Mouse (Mus musculus) frontal cortex, postnatal 10 days (tissue): Measurements from ENCODE around the gene Lyzl4.

Experiments
- DNase-seq, 2 experiments: peaks; one replicate each; pipeline ENCODE4 v3.0.0; 2022; ENCODE audit warnings: low spot score in 2 of 2, mixed read lengths in 1 of 2

The Lyzl4 gene

DNA sequence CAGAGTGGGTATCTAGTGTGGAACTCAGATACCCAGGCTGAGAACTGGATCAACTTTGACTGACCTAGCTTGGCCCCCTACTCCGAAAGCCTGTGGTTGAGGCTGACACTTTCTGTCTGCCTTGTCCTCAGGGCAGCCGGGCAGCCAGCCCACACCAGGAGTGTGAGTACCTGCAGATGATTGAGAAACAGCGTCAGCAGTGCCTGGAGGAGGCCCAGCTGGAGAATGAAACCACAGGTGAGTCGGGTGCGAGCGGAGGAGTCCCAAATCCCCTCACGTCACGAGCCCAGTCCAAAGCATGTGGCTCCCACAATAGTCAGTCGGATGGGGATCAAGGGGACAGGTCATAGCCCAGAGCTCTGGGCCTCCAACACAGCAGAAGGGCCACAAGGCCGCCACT, 11.8 kb upstream of the Lyzl4 start:
- no peak for DNase-seq

DNA sequence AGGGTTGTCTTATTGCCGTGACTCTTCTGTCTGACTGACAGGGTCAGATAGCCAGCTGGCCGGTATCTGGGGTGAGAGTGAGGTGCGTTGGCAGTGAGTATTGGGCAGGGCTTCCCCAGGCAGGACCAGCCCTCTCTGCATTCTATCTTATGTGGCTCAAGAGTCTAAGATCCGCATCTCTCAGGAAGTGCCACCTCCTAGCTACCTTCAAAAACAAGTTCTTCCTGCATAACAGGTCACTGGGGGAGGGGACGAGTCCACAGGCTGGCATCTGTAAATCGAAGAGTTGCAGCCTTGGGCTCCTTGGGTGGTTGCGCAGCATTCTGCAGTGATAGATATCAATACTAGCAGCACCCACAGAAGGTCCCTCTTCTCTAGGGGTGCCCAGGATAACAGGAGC, 5.1 kb upstream of the Lyzl4 start:
- DNase-seq = no peak

- DNase-seq = no peak
Observed at GRCm38 (mm10) chr9:121644855-121645254, 3.0 kb upstream of the Lyzl4 start.

- peak; percentile 76 to 81 for DNase-seq
Observed at GRCm38 (mm10) chr9:121642401-121643181, 695 bp upstream of the Lyzl4 start, which contains the start of gene Vipr1. Gene Vipr1, plus strand, starts transcription at chr9:121642716.

GRCm38 (mm10) chr9:121641235-121641915, 521 bp downstream of the Lyzl4 start:
- DNase-seq = no peak

DNA sequence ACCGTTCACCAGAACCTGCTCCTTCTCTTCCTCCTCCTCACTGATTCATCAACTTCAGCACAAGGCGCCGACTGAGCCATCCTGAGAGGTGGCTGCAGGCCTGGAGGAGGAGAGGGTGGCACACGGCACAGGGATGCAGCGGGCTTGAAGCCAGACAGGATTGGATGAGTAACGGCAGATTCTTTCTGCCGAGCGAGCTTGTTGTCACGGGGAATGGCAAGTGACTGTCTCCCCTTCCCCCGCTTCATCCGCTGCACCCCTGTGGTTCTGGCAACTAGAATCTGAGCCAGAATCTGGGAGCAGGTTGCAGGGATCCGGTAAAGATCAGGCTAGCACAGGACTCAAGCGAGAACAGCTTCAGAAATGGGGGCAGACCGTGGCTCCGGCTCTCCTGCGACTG, 2.1 kb downstream of the Lyzl4 start:
- DNase-seq = no peak

DNA sequence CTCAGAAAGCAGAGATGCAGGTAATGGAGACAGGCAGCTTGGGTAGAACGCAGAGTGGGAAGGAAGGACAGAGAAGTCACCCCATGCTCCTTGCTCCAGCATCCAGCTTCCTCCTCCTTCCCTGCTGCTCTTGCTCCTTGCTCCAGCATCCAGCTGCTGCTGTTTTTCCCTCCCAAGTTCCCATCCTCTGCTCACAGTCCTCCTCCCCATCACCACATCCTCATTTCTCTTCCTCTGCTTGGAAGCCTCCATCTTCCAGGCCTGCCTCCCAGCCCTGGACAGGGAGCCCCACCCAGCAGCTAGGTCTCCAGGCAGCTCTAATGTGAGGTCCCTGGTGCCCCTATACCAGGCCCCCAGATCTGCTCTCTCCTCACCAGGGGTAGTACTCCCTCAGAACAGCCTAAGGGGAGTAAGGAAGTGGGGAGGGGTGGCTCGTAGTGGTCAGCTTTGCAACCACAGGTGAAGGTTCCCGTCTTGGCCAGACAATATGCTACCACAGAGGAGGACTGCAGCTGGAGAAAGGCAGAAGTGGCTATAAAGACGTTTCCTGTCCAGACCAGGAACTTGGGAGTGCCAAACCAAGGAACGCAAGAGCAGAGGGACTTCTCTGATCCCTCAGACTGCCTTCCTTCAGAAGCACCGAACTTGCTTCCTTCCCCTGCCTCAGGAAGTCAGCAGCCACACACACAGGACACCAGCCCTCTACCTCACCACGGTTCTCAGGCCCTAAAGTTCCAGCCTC, 5.9 kb downstream of the Lyzl4 start:
- DNase-seq = no peak

DNA sequence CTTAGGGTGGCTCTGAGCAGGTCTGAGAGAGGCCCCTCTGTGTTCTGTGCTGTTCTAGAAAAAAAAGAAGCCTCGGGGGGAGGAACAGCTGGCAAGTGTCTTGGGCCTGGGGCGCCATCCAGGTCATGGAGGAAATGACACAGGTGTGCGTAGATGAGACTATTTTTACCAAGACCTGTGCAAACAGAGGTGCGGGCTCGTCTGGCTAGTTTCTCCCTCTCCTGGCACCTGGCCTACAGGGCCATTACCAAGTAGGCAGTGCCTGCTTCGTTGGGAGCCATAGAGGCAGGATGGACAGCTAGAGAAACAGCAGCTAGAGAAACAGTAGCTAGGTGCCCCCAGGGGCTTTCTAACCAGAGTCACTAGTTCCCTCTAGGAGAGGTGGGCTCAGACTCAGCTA, 8.6 kb downstream of the Lyzl4 start:
- DNase-seq = no peak

GRCm38 (mm10) chr9:121632891-121633290, 9.0 kb downstream of the Lyzl4 start:
- no peak for DNase-seq

- DNase-seq = no peak
Observed at GRCm38 (mm10) chr9:121631946-121632345, 9.9 kb downstream of the Lyzl4 start.

- no peak for DNase-seq
Observed at GRCm38 (mm10) chr9:121630627-121631026, 11.3 kb downstream of the Lyzl4 start.

- no peak for DNase-seq
Observed at GRCm38 (mm10) chr9:121624920-121625319, 17.0 kb downstream of the Lyzl4 start.

DNA sequence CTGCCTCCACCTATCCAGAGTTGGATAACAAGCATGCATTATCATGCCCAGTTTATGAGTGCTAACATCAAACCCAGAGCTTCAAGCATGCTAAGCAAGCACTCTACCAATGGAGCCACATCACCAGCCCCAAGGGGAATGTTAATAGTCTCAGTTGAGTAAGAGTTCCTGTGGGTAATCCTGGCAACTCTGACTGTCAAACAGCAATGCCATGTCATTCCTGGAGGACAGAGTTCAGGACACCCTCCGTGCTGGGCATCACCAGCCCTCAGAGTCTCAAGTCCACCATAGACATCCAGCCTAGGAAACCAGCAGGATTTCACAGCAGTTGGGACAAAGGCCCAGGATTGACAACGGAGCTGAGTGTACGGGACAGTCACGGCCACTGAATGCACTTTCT, 18.7 kb downstream of the Lyzl4 start:
- DNase-seq = no peak

DNA sequence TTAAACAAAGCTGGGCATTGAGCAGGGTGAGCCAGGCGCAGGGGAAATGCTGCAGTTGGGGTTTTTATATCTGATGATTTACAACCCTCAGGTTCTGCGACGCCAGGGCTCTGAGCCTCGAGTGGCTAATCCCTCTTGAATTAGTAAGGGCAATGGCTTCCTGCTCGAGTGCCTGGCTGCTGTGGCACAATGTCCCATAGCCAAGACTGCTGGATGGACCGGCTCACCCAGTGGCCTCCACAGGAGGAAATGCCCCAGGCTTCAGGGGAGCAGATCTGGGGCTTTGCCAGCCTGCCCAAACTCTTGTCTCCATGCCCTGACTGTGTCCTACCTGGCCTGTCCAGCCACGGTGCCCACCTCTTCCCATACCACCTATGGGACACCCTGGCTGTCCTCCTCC, 22.5 kb downstream of the Lyzl4 start:
- no peak for DNase-seq

DNA sequence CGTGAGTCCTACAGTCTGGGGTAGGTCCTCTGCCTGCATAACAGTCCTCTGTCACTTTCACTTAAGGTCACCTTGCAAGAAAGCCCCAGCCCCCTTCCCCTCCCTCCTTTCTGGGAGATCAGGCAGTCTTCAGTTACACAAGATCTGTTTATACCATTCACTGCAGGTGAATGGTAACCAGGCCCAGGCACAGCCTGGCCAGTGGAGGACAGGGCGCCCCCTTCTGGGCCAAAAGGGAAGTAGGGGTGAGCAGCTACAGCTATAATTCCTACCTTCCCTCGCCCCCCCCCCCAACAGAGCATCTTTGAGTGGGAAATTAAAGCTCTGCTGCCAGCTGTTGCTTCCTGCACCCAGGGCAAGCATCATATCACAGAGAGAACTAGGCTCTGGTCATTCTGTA, 25.4 kb downstream of the Lyzl4 start:
- no peak for DNase-seq

DNA sequence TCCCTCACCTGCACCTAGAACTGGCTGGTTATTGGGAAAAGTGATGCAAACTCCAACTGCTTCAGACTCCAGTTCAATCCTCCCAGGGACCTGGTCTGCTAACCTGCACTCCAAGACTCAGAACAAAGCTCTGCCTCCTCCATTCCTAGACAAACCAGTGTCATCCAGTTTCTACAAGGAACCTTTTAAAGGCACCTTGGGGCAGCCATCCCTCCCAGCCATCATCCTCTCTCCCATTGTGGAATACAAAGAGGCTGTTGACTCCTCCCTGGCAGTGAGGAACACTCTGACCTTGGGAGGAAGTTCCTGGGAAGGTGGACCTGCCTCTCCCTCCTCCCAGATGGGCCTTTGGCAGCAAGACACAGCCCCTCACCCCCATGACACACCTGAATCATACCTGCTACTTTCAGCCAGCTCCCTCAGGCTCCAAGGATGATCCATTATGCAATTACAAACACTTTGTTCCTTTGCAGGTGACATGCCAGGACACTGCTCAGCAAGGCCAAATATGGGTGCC, 27.6 kb downstream of the Lyzl4 start:
- DNase-seq = no peak

GRCm38 (mm10) chr9:121613192-121613591, 28.7 kb downstream of the Lyzl4 start:
- no peak for DNase-seq

- DNase-seq = no peak
Observed at GRCm38 (mm10) chr9:121609381-121609780, 32.5 kb downstream of the Lyzl4 start.

DNA sequence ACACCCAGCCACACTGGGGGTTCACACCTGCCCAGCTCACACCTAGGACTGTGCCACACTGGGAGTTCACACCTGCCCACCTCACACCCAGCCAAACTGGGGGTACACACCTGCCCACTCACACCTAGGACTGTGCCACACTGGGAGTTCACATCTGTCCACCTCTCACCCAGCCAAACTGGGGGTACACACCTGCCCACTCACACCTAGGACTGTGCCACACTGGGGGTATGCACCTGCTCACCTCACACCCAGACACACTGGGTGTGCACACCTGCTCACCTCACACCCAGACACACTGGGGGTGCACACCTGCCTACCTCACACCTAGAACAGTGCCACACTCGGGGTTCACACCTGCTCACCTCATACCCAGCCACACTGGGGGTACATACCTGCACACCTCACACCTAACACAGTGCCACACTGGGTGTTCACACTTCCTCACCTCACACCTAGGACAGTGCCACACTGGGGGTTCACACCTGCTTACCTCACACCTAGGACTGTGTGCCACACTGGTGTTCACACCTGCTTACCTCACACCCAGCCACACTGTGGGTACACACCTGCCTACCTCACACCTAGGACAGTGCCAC, 35.3 kb downstream of the Lyzl4 start:
- DNase-seq = no peak

GRCm38 (mm10) chr9:121605414-121606278, 36.2 kb downstream of the Lyzl4 start:
- peak; percentile 40 to 73 for DNase-seq

GRCm38 (mm10) chr9:121602381-121602780, 39.5 kb downstream of the Lyzl4 start:
- DNase-seq = no peak
